Comparison of ENCODE assay signal across 8 mouse cellular contexts in the genomic region with DNA sequence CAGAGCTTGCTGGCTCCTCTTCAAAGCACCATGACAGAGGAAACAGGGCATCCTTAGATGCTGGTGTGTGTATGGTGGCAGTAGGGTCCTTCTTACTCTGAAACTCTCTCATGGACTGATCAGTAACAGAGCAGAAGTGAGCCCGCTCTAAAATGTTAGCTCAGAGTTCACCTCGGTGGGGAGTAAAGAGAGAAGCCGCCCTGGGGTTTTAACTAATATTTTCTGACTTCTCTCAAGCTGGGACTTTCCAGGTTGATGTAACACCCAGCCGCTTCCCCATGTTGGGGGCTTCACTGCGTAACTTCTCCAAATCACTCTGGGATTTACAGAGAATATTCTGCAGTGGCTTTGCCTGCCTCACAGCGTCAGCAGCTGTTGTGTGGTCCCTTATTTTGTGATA.
DNase-seq lines count a peak whose midpoint lies in the region; ATAC-seq and TF ChIP-seq lines count a peak whose summit lies in the region.

No protein-coding gene starts in this region.

- intact Hi-C loops in left cerebral cortex, postnatal 14 days (cut with DNase I), result loop anchor here (5.0 kb wide), 2 partner anchors 40 to 60 kb away; no protein-coding TSS in a partner anchor

- DNase-seq in layer of hippocampus, adult 2 months (ENCODE audit: low spot score in 2 of 2), result no peak
- DNase-seq in layer of hippocampus, adult 9-10 months (ENCODE audit: low spot score), result no peak
- DNase-seq in adrenal gland, postnatal 14 days, result no peak
- no peak for DNase-seq in left cerebral cortex, postnatal 14 days (ENCODE audit: low spot score in 2 of 2)
- no peak for DNase-seq in right cerebral cortex, postnatal 36 days (ENCODE audit: low spot score in 2 of 2)

- no peaks in the 10 kb centered on the region for H3K9me3 ChIP-seq in limb, embryonic 13.5 days
- H3K9me3 ChIP-seq in neural tube, embryonic 15.5 days (replicated peaks), result no peaks in the 10 kb centered on the region

- H3K36me3 ChIP-seq in limb, embryonic 13.5 days, result no peaks in the 10 kb centered on the region
- no peaks in the 10 kb centered on the region for H3K36me3 ChIP-seq in neural tube, embryonic 15.5 days

- H3K27me3 ChIP-seq in limb, embryonic 13.5 days, result 0 out of 2 replicates have a peak, but pooled peaks cover 2% of the 10 kb centered on the region
- 0 out of 2 replicates have a peak, but pooled peaks cover 4% of the 10 kb centered on the region for H3K27me3 ChIP-seq in neural tube, embryonic 15.5 days (replicated peaks)

- no peak for TF ChIP-seq POLR2A in embryonic fibroblast, embryonic 13.5 days (IDR thresholded peaks at IDR 0.05; ENCODE audit: low read depth, low read length)

- peak overlapping the region; percentile 61 for H3K4me2 ChIP-seq in limb, embryonic 13.5 days (replicated peaks)
- peak overlapping the region; percentile 31 for H3K4me2 ChIP-seq in neural tube, embryonic 15.5 days

- TF ChIP-seq CTCF in layer of hippocampus, adult 2 months (conservative IDR thresholded peaks at IDR 0.05), result no peak
- no peak for TF ChIP-seq CTCF in embryonic fibroblast, embryonic 13.5 days (IDR thresholded peaks at IDR 0.05; ENCODE audit: borderline replicate concordance, insufficient read depth, low read length)

- H3K4me1 ChIP-seq in embryonic fibroblast, embryonic 13.5 days (ENCODE audit: control insufficient read depth, insufficient read depth, low read length), result peaks cover 8% of the 10 kb centered on the region
- H3K4me1 ChIP-seq in limb, embryonic 13.5 days, result peaks cover 60% of the 10 kb centered on the region
- peaks cover 33% of the 10 kb centered on the region for H3K4me1 ChIP-seq in neural tube, embryonic 15.5 days

- H3K9ac ChIP-seq in limb, embryonic 13.5 days, result peak overlapping the region; percentile 40
- no peak overlapping the region for H3K9ac ChIP-seq in neural tube, embryonic 15.5 days (replicated peaks)

- H3K27ac ChIP-seq in layer of hippocampus, adult 2 months, result peak overlapping the region; percentile 78
- peak overlapping the region; percentile 25; the same call in 1 of the 2 replicates for H3K27ac ChIP-seq in embryonic fibroblast, embryonic 13.5 days (ENCODE audit: insufficient read depth, low read length)
- no peak overlapping the region for H3K27ac ChIP-seq in limb, embryonic 13.5 days
- H3K27ac ChIP-seq in neural tube, embryonic 15.5 days (replicated peaks), result no peak overlapping the region

- WGBS in limb, embryonic 13.5 days, result 62% methylated on average over 6 of the region's 6 CpGs
- 82% methylated on average over 6 of the region's 6 CpGs for WGBS in neural tube, embryonic 15.5 days

- no peak for ATAC-seq in limb, embryonic 13.5 days (ENCODE audit: low FRiP score, low read depth)
- no peak for ATAC-seq in neural tube, embryonic 15.5 days (ENCODE audit: low FRiP score)

- H3K4me3 ChIP-seq in layer of hippocampus, adult 2 months, result peak overlapping the region; percentile 39
- peak overlapping the region; percentile 69 for H3K4me3 ChIP-seq in embryonic fibroblast, embryonic 13.5 days (ENCODE audit: insufficient read depth, low read length)
- H3K4me3 ChIP-seq in limb, embryonic 13.5 days, result peak overlapping the region; percentile 34
- peak overlapping the region; percentile 11; the same call in 1 of the 2 replicates for H3K4me3 ChIP-seq in neural tube, embryonic 15.5 days (replicated peaks)

Comparison
In these comparisons a context has a peak if more than half of its experiments do, and no peak if none do; other contexts are left out.
1. H3K27ac ChIP-seq: peak in layer of hippocampus, adult 2 months (single experiment) and embryonic fibroblast, embryonic 13.5 days (single experiment); none in limb, embryonic 13.5 days (single experiment) and neural tube, embryonic 15.5 days (single experiment).
2. H3K4me3 ChIP-seq: peak in every context shown above with its lines; median percentile 69 in embryonic fibroblast, embryonic 13.5 days; 39 in layer of hippocampus, adult 2 months; 34 in limb, embryonic 13.5 days; 11 in neural tube, embryonic 15.5 days.